Comparison of ENCODE assay signal across 8 mouse cellular contexts in genomic region chr2:103556125-103556877, GRCm38 (mm10). TPM values are rescaled to one million over a fixed set of nuclear protein-coding genes. Genes with fewer than 3 reads are reported as not detected.
DNase-seq lines count a peak whose midpoint lies in the region; ATAC-seq and TF ChIP-seq lines count a peak whose summit lies in the region.

No protein-coding gene starts in this region.

- peak; percentile 12 for DNase-seq in heart, adult 8-10 months (ENCODE audit: low spot score)
- DNase-seq in urinary bladder, postnatal 14 days (ENCODE audit: low spot score), result peak; percentile 18
- DNase-seq in urinary bladder, postnatal 4 days (ENCODE audit: low spot score in 2 of 2), result no peak
- peak; percentile 63 for DNase-seq in kidney, adult 2 months
- DNase-seq in layer of hippocampus, postnatal 25 days (ENCODE audit: extremely low spot score in 1 of 2, low spot score in 1 of 2), result no peak
- DNase-seq in left cerebral cortex, postnatal 25 days (ENCODE audit: low spot score in 2 of 2), result no peak
- no peak for DNase-seq in layer of hippocampus, adult 8-10 months (ENCODE audit: low spot score in 2 of 2)

- H3K36me3 ChIP-seq in heart, embryonic 12.5 days, result no peaks in the 10 kb centered on the region
- H3K36me3 ChIP-seq in kidney, adult 2 months (ENCODE audit: control insufficient read depth, insufficient read depth, low read length), result no peaks in the 10 kb centered on the region

- H3K4me1 ChIP-seq in heart, embryonic 12.5 days (replicated peaks), result peaks cover 7% of the 10 kb centered on the region; the same call in 1 of the 2 replicates
- H3K4me1 ChIP-seq in kidney, adult 2 months (ENCODE audit: control insufficient read depth, insufficient read depth, low read length), result no peaks in the 10 kb centered on the region

- TF ChIP-seq POLR2A in kidney, adult 2 months (IDR thresholded peaks at IDR 0.05; ENCODE audit: low read depth, low read length), result no peak

- no peak for ATAC-seq in heart, embryonic 12.5 days (ENCODE audit: insufficient number of reproducible peaks, low FRiP score)

- no peaks in the 10 kb centered on the region; the same call in 1 of the 2 replicates for H3K27me3 ChIP-seq in heart, embryonic 12.5 days (replicated peaks)
- no peaks in the 10 kb centered on the region for H3K27me3 ChIP-seq in kidney, adult 2 months (replicated peaks; ENCODE audit: control insufficient read depth, insufficient read depth, low read length)

- H3K27ac ChIP-seq in heart, embryonic 12.5 days (ENCODE audit: poor library complexity, severe bottlenecking), result no peak overlapping the region
- H3K27ac ChIP-seq in kidney, adult 2 months (ENCODE audit: insufficient read depth, low read depth, low read length), result no peak overlapping the region

- H3K4me3 ChIP-seq in heart, embryonic 12.5 days, result no peak overlapping the region
- H3K4me3 ChIP-seq in kidney, adult 2 months (ENCODE audit: insufficient read depth, low read depth, low read length), result no peak overlapping the region

- intact Hi-C loops in left cerebral cortex, postnatal 25 days (cut with DNase I), result no loop called here

- peak; percentile 53 for TF ChIP-seq CTCF in kidney, adult 2 months (conservative IDR thresholded peaks at IDR 0.05; ENCODE audit: insufficient read depth, insufficient read length, low read depth, low read length)

- no peak overlapping the region for H3K9ac ChIP-seq in heart, embryonic 12.5 days

- H3K9me3 ChIP-seq in heart, embryonic 12.5 days (replicated peaks), result no peaks in the 10 kb centered on the region

- H3K4me2 ChIP-seq in heart, embryonic 12.5 days, result no peak overlapping the region

- WGBS in heart, embryonic 12.5 days, result 42% methylated on average over 10 of the region's 10 CpGs
- WGBS in kidney, adult 2 months, result 56% methylated on average over 10 of the region's 10 CpGs

RNA-seq across cellular contexts. Expression of gene Abtb2, which starts 9.8 kb away (rescaled TPM):
- 10 to 100 TPM; 22.9 to 27.5 (median 24.8) TPM for total RNA-seq in heart, adult 8-10 months (2022)
- polyA plus RNA-seq in heart, embryonic 12.5 days (2016; fragmentation: Nextera tagmentation; extraction: Ambion mirVana), result 28.0 and 29.5 TPM in 2 replicates
- polyA plus RNA-seq in kidney, adult 2 months (2012; rRNA removed), result 11.6 and 12.0 TPM in 2 replicates
- total RNA-seq in layer of hippocampus, postnatal 25 days (2021), result 10 to 100 TPM; 11.9 to 13.2 TPM
- total RNA-seq in left cerebral cortex, postnatal 25 days (2021), result 10 to 100 TPM in 1 of 2 experiments, 1 to 10 TPM in 1; 9.8 to 11.4 TPM
- 10 to 100 TPM in 2 of 4 experiments, 1 to 10 TPM in 2; 8.8 to 10.6 (median 10.1) TPM for total RNA-seq in layer of hippocampus, adult 8-10 months (2022)

Comparison
In these comparisons a context has a peak if more than half of its experiments do, and no peak if none do; other contexts are left out.
1. DNase-seq: peak in heart, adult 8-10 months (single experiment), urinary bladder, postnatal 14 days (single experiment) and kidney, adult 2 months (single experiment); none in urinary bladder, postnatal 4 days (0 of 2), layer of hippocampus, postnatal 25 days (0 of 2), left cerebral cortex, postnatal 25 days (0 of 2) and layer of hippocampus, adult 8-10 months (0 of 2).